Mouse (Mus musculus) stomach, postnatal 0 days (tissue): Measurements from ENCODE around the gene Fgf4.

Source experiments
- CTCF ChIP-seq: IDR thresholded peaks from 2 replicates; pipeline ENCODE4 v1.5.1; 2016; ENCODE audit warnings: antibody characterized with exemption, low read depth, mild to moderate bottlenecking, moderate library complexity
- EP300 ChIP-seq: optimal IDR thresholded peaks from 2 replicates; pipeline ENCODE3; 2016; ENCODE audit warnings: antibody characterized with exemption

- TF ChIP-seq CTCF (no peak), EP300 (no peak)
Measured at GRCm38 (mm10) chr7:144878401-144878800, 31.2 kb downstream of the Fgf4 start.
